Mouse (Mus musculus): ENCODE measurements at regions not wholly inside any gene's neighbourhood (a gene's known extent, or its start where the extent isn't known, plus 50 kb on each side); places are given as distances from the start of the nearest gene placed in this dataset.
A peak's percentile ranks its signal among the peaks of the same experiment; 100 is the strongest.

DNA sequence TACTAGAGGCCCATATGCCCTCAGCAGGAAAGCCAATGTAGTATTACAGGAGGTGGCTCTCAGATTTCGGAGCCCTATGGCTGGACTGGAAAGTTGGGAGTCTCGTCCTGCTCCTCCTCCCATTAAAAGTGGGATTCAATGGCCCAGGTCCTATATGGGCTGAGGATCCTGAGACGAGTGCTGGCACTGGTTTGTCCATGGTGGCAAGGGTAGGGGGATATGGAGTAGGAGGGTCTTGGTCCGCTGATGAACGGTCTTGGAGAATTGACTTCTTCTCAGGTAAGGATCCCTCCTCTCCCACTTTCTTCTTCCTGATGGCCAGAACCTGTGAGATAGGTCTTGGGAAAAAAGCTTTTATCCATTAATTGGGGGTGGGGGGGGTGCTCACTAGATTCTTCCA is 522.2 kb upstream of the Slc5a7 start:
- no peak for DNase-seq (ENCODE audit: low spot score)

DNA sequence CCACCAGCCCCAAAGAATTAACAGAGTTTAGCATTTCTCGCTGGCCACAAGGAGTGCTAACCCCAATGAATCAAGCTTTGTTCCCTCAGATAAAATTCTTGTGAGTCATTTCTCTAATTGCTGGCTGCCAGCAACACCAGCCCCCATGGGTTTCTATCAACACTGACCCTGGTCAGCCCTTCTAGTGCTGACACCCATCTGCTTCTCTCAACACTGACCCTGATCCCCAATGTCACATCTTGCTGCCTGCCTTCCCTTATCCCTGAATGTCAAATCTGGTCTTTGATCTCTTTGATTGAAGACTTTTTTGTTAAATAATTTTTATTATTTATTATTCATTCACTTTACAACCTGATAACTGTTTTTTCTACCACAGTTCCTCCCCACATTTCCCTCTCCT is 554.8 kb upstream of the Slc5a7 start:
- no peak for DNase-seq (ENCODE audit: low spot score)

DNA sequence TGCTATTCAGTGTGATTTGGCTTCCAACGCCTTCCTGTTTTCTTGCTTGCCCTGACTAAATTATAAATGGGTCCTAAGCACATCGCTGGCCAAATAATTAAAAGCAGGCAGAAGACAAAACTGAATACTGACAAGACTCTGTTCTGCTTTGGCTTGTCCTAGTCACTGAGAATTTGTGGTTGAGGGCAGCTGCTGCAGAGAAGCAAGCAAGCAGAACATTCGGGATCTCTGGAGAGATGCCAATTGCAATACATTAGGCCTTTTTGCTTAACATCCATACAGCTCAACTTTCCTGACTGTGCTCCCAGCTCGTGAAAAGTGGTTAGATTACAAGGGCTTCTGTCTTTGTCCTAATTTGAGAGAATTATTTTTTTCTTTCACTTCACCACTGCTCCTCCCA is 549.0 kb upstream of the St6gal2 start:
- DNase-seq (ENCODE audit: low spot score), result peak; percentile 15

DNA sequence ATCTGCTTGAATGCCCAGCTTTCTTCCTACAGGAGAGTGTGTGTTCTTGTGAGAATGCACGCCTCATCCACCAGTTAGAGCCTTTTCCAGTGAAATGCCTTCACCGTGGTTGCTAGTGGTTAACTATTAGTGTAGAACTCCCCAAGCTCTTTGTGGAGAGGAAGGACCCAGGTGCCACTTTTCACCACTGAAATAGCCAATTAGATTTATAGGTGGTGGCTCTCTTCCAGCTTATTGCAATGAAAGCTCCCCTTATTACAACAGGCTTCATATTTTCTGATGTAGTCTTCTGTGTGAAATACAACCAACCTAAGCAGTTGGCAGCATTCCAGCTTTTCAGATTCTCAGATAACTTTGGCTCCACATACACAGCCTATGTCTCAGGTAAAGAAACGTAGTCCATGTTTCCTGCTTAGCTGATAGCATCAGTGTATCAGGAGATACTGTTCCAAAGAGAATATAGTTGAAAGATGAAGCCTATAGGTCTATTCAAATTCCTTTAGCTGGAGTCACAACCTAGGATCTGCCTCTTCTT is 515.9 kb upstream of the St6gal2 start:
- DNase-seq (ENCODE audit: low spot score), result no peak

DNA sequence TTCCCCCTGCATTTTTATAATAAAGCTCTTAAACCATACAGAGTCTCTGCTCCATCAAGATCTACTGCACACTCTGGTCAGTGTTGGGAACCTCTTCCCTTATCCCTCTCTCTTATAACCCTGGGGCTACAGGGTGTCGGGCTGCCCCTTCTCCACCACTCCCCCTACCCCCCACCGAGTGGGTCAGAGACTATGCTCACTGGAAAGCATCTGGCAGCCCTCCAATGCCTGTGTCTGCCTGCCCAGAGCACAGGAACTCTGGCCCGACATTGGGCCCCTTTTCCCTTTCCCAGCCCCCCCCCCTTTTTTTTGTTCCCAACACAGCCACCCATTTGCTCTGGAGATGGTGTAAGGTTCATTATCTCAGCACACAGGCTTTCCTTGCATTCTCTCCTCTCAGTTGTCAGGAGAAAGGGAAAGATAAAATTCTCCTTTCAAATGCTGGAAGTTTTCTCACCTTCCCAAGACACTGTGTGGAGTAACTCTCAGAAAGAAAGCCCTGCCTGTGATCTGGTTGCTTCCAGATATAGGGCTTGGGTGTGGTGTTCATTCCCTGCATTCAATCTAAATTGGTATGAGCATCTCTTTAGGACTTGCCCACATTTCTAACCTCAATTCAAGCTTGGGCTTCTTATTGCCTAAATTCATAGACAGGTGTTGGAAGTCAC is 501.7 kb upstream of the St6gal2 start:
- no peak for DNase-seq (ENCODE audit: low spot score)

DNA sequence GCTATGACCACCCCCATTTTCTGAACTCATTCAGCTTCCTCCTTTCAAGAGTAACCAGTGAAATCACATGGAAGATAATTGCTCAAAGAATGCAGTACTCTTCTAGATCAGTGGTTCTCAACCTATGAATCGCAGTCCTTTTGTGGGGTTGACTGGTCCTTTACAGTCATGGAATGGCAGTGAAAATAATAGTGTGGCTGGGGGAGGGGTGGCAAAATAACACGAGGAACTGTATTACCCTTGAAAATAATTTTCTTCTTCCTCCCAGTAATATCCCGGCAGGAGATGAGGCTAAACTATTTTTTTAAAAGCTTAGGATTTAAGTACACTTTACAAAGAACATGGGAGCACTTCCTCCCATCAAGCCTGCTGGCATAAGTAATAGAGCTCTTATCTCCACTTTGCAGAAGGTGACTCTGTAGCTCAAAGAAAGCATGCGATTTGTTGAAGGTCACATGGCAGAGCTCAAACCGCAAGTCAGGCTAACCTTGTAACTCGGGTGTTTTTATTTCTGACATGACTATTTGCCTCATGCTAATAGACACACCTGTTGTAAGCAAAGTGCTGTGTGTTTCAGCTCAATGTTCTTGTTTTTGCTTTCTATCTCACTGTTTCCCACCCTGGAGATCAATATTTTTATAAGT is 500.8 kb upstream of the St6gal2 start:
- no peak for DNase-seq (ENCODE audit: low spot score)

All from layer of hippocampus, adult 11-12 months (tissue).